Mouse (Mus musculus) ES-Bruce4 (cell line): ENCODE results near the gene Rassf6.

ENCODE experiments used
- EP300 ChIP-seq: IDR thresholded peaks from 2 replicates; pipeline ENCODE4 v1.6.1; 2011; ENCODE audit warnings: low read depth, low read length; ENCODE audit not compliant: insufficient read depth
- POLR2A ChIP-seq: IDR thresholded peaks from one replicate; pipeline ENCODE4 v1.8.1; 2011; ENCODE audit warnings: low read length; ENCODE audit not compliant: insufficient read depth

DNA sequence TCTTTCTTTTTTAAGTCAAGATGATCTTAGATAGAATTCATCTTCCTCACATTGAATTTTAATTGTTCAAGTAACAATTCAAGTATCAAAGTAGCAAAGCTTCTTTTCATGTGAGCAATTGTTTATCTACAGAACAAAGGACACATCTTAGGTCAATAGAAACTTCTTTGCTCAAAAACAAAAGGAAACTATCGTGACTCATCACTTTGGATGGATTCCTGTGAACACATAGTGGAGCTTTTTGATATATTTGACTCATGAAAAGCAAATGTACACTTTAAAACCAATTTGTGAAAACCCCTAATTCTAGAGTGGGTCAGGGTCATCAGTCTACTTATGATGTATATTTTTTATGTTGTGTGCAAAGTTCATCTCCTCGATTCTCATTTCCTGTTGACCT is 37.1 kb upstream of the Rassf6 start:
- TF ChIP-seq EP300 (no peak), POLR2A (no peak)
